Mouse (Mus musculus) forebrain, embryonic 10.5 days (tissue): ENCODE measurements around the gene Cpvl. TPM values are rescaled to one million over a fixed set of nuclear protein-coding genes. Genes with fewer than 3 reads are reported as not detected.

Experiments
- DNase-seq: peaks from one replicate; pipeline ENCODE4 v3.0.0-alpha.2; 2017; ENCODE audit warnings: low spot score; ENCODE audit errors: extremely low spot score
- H3K27ac ChIP-seq: fragments of 300-500 bp; sonication (generic); 2 replicates; pipeline ENCODE4 v1.5.1; 2016; ENCODE audit warnings: mild to moderate bottlenecking
- H3K27me3 ChIP-seq: fragments of 300-500 bp; sonication (generic); 2 replicates; pipeline ENCODE4 v1.6.1; 2016; ENCODE audit warnings: mild to moderate bottlenecking; ENCODE audit not compliant: poor library complexity, severe bottlenecking
- H3K36me3 ChIP-seq: fragments of 300-500 bp; sonication (generic); replicated peaks from 2 replicates; pipeline ENCODE4 v1.6.1; 2016; ENCODE audit warnings: mild to moderate bottlenecking, moderate library complexity
- H3K4me1 ChIP-seq: fragments of 300-500 bp; sonication (generic); 2 replicates; pipeline ENCODE4 v1.6.1; 2016
- H3K4me3 ChIP-seq: fragments of 300-500 bp; sonication (generic); 2 replicates; pipeline ENCODE4 v1.5.1; 2016; ENCODE audit warnings: mild to moderate bottlenecking, moderate library complexity
- H3K9me3 ChIP-seq: fragments of 300-500 bp; sonication (generic); 2 replicates; pipeline ENCODE4 v1.6.1; 2016; ENCODE audit warnings: mild to moderate bottlenecking, moderate library complexity
- WGBS: fragments of 180-500 bp; shearing (Covaris S2); methylation state at CpG from one replicate; pipeline ENCODE4 v1.1.7; 2016; 5-methylcytosine and 5-hydroxymethylcytosine counted together
- polyA plus RNA-seq: library from polyadenylated mRNA; unstranded; fragments of >200 nt; fragmentation: Nextera tagmentation; extraction: Ambion mirVana; gene quantifications from 2 replicates; pipeline ENCODE4 v1.2.1, GENCODE M21; 2016

Gene Cpvl
- polyA plus RNA-seq, 1 experiment from 2014 or later = not detected

DNA sequence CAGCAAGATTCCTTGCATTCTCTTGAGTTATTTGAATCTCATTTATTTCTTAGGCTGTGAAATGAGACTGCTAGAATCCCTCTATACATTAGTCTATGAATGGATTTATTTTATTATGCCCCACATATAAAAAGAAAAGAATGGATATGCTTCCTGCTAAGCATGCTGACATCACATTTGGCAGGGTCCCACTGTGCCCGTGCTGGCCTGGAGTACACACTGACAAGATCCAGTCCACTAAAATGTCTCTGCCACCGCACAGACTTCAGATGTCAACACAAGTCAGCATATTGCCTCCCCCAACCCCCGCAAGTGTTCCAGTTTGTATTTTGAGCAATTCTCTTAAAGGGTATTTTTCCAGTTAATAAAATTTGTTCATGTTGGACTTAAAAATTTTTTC lies 13.9 kb upstream of the Cpvl start:
- H3K9me3 ChIP-seq = peaks cover 8% of the 10 kb centered on the region; the same call in 1 of the 2 replicates
- H3K27me3 ChIP-seq = no peaks in the 10 kb centered on the region
- 88% methylated on average over 3 of the region's 3 CpGs for WGBS
- H3K4me3 ChIP-seq = no peak overlapping the region
- DNase-seq = no peak
- no peak overlapping the region for H3K27ac ChIP-seq
- H3K4me1 ChIP-seq = peaks cover 9% of the 10 kb centered on the region
- no peaks in the 10 kb centered on the region for H3K36me3 ChIP-seq

DNA sequence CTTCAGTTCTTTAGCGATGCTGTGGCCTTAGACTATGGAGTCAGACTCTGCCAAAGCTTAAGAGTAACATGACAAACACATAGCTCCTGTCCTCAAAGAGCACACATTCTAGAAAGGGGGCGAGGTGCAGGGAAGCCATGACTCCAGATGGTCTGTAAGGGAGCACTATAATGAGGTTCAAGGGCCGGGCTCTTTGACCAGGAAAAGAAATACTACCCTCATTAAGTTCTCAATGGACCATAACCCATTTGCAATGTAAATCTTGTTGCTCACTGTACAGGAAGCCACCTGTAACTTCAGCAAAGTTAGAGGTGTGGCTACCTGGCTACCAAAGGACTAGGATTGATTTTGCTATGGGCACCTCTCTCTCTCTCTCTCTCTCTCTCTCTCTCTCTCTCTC lies 8.8 kb upstream of the Cpvl start:
- no peak for DNase-seq
- Histone ChIP-seq H3K27me3 (no peaks in the 10 kb centered on the region), H3K9me3 (no peaks in the 10 kb centered on the region), H3K4me1 (peaks cover 10% of the 10 kb centered on the region), H3K4me3 (no peak overlapping the region), H3K27ac (no peak overlapping the region), H3K36me3 (no peaks in the 10 kb centered on the region)
- WGBS = 90% methylated on average over 3 of the region's 3 CpGs

- 81% methylated on average over 14 of the region's 14 CpGs for WGBS
- H3K36me3 ChIP-seq = no peaks in the 10 kb centered on the region
- peaks cover 18% of the 10 kb centered on the region for H3K4me1 ChIP-seq
- no peaks in the 10 kb centered on the region for H3K9me3 ChIP-seq
- H3K27me3 ChIP-seq = no peaks in the 10 kb centered on the region
- H3K4me3 ChIP-seq = no peak overlapping the region
- H3K27ac ChIP-seq = no peak overlapping the region
- DNase-seq = no peak
Observed at GRCm38 (mm10) chr6:53986273-53986985, 8.0 kb upstream of the Cpvl start.

DNA sequence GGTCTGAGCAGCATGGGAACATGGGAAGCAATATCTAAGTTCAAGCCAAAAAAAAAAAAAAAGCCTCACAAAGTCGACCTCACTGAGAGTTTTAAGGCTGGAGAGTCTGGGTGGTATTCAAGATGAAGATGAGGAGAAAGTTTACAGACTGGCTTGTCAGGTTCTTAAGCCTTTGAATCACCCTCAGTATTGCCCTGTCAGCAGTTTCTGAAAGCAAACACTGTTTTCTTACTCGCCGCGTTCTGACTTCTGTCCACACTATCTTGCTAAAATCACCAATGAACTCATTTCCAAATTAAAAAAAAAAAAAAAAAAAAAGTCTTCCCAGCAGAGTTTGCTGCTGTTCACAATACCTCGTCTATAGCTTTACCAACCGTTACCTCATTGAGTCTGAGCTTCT lies 5.3 kb upstream of the Cpvl start:
- WGBS = 88% methylated on average over 6 of the region's 6 CpGs
- DNase-seq = no peak
- Histone ChIP-seq H3K27ac (no peak overlapping the region), H3K27me3 (no peaks in the 10 kb centered on the region), H3K36me3 (no peaks in the 10 kb centered on the region), H3K4me3 (no peak overlapping the region), H3K4me1 (peaks cover 19% of the 10 kb centered on the region), H3K9me3 (no peaks in the 10 kb centered on the region)

- Histone ChIP-seq H3K27me3 (no peaks in the 10 kb centered on the region), H3K27ac (peak overlapping the region; percentile 48; the same call in 1 of the 2 replicates), H3K36me3 (no peaks in the 10 kb centered on the region), H3K4me1 (peaks cover 19% of the 10 kb centered on the region), H3K9me3 (no peaks in the 10 kb centered on the region), H3K4me3 (no peak overlapping the region)
- no peak for DNase-seq
- WGBS = 74% methylated on average over 4 of the region's 4 CpGs
Observed at GRCm38 (mm10) chr6:53982612-53983011, 4.1 kb upstream of the Cpvl start.

DNA sequence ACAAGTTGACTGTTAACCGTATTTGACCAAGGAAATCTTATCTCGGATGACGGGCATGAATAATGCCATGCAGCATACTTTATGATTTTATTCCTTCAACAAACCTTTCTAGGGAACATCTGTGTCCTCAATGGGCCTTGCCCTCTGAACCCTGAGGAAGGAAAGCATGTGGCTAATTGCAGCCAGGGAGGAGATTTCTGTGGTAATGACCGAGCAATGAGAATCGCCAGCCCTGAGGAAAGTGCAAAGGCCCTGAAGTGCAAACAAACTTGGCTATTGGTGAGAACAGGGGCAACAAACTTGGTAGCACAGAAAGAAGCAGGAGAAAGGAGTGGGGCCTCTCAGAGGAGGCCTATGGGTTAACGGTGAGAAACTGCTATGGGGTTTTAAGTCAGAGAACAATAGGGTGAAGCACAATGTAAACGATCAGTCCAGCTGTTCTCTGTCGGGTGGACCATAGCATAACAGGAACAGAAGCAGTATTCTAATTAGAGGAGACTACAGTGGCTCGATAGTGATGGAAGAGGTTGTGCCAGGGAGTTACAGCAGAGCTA lies 3.7 kb upstream of the Cpvl start:
- H3K27me3 ChIP-seq = no peaks in the 10 kb centered on the region
- H3K36me3 ChIP-seq = no peaks in the 10 kb centered on the region
- H3K27ac ChIP-seq = peak overlapping the region; percentile 48; the same call in 1 of the 2 replicates
- H3K9me3 ChIP-seq = no peaks in the 10 kb centered on the region
- no peak overlapping the region for H3K4me3 ChIP-seq
- DNase-seq = no peak
- 64% methylated on average over 9 of the region's 9 CpGs for WGBS
- H3K4me1 ChIP-seq = peaks cover 19% of the 10 kb centered on the region

GRCm38 (mm10) chr6:53980817-53981480 lies 2.5 kb upstream of the Cpvl start:
- Histone ChIP-seq H3K36me3 (no peaks in the 10 kb centered on the region), H3K9me3 (no peaks in the 10 kb centered on the region), H3K4me1 (peaks cover 19% of the 10 kb centered on the region), H3K4me3 (no peak overlapping the region), H3K27me3 (no peaks in the 10 kb centered on the region), H3K27ac (no peak overlapping the region)
- 90% methylated on average over 15 of the region's 15 CpGs for WGBS
- no peak for DNase-seq

DNA sequence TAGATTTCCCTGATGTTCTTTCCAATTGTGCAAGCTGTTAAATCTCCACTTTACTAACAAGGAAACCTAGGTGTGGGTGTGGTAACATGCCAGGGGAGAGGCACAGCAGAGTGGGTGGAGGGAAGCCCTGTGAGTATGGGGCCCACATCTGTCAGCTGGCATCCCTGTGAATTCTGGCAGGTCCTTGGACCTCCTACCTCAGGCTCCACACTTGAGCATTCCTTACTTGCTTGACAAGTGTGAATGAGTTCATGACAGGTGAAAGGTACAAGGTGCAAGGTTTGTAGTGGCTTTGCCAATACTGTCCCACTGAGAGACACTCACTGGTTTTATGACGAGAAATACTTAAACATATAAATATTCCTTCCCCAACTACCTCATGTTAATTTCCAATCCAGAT lies 4.4 kb downstream of the Cpvl start:
- DNase-seq = no peak
- no peak overlapping the region for H3K4me3 ChIP-seq
- H3K36me3 ChIP-seq = no peaks in the 10 kb centered on the region
- 96% methylated on average over 1 of the region's 1 CpGs for WGBS
- H3K27me3 ChIP-seq = no peaks in the 10 kb centered on the region
- H3K27ac ChIP-seq = no peak overlapping the region
- H3K4me1 ChIP-seq = peaks cover 18% of the 10 kb centered on the region
- H3K9me3 ChIP-seq = no peaks in the 10 kb centered on the region

- Histone ChIP-seq H3K4me3 (no peak overlapping the region), H3K4me1 (peaks cover 22% of the 10 kb centered on the region), H3K9me3 (no peaks in the 10 kb centered on the region), H3K27ac (no peak overlapping the region), H3K36me3 (no peaks in the 10 kb centered on the region), H3K27me3 (no peaks in the 10 kb centered on the region)
- no peak for DNase-seq
- WGBS = 46% methylated on average over 5 of the region's 5 CpGs
Observed at GRCm38 (mm10) chr6:53973468-53973867, 5.0 kb downstream of the Cpvl start.

GRCm38 (mm10) chr6:53972238-53972743 lies 6.2 kb downstream of the Cpvl start:
- H3K4me1 ChIP-seq = peaks cover 22% of the 10 kb centered on the region
- no peak for DNase-seq
- 92% methylated on average over 12 of the region's 12 CpGs for WGBS
- no peak overlapping the region for H3K4me3 ChIP-seq
- no peaks in the 10 kb centered on the region for H3K36me3 ChIP-seq
- no peaks in the 10 kb centered on the region for H3K9me3 ChIP-seq
- H3K27ac ChIP-seq = no peak overlapping the region
- no peaks in the 10 kb centered on the region; the same call in 1 of the 2 replicates for H3K27me3 ChIP-seq

- WGBS = 86% methylated on average over 3 of the region's 3 CpGs
Observed at GRCm38 (mm10) chr6:53971729-53972128, 6.7 kb downstream of the Cpvl start.

DNA sequence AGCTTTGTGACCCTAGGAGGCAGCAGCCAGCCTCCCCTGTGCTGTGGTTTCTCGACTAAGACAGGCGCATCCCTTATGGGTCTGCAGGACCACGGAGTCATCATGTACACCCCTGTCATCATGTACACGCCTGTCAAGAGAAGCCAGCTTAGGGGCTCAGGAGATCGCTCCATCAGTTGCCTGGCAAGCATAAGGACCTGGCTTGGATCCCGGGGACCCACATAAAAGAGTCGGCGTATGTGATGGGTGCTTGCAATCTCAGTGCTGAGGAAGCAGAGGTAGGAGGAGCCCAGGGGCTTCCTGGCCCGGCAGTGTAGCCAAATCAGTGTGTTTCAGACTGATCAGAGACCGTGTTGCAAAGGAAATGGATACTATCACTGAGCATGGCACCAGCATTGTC lies 9.4 kb downstream of the Cpvl start:
- peak overlapping the region; percentile 48; the same call in 1 of the 2 replicates for H3K27ac ChIP-seq
- no peaks in the 10 kb centered on the region; the same call in 1 of the 2 replicates for H3K27me3 ChIP-seq
- 81% methylated on average over 10 of the region's 10 CpGs for WGBS
- H3K4me3 ChIP-seq = no peak overlapping the region
- H3K4me1 ChIP-seq = peaks cover 43% of the 10 kb centered on the region
- no peak for DNase-seq
- no peaks in the 10 kb centered on the region for H3K9me3 ChIP-seq
- H3K36me3 ChIP-seq = no peaks in the 10 kb centered on the region

More at GRCm38 (mm10) chr6:53971729-53972128, 6.7 kb downstream of the Cpvl start:
- Histone ChIP-seq H3K9me3 (no peaks in the 10 kb centered on the region), H3K36me3 (no peaks in the 10 kb centered on the region), H3K27me3 (no peaks in the 10 kb centered on the region; the same call in 1 of the 2 replicates), H3K27ac (no peak overlapping the region), H3K4me1 (peaks cover 22% of the 10 kb centered on the region), H3K4me3 (no peak overlapping the region)
- no peak for DNase-seq

DNA sequence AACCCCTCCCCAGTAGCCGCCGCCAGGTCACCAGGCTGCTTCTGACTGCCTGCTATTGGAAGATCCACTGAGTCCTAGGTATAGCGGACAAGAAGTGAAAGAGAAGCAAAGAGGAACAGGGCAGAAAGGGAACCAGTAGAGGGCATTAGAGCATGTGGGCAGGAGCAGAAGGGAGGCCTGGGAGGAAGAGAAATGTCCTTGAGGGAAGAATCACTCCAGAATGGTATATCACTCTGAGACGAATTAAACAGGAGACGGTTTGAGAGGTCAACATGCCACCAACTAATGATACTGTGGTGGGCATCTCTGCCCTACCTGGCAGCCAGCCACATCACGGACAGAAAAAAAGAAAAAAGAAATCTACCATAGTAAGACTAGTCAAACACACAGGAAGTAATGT lies 9.9 kb downstream of the Cpvl start:
- no peaks in the 10 kb centered on the region for H3K36me3 ChIP-seq
- 91% methylated on average over 6 of the region's 6 CpGs for WGBS
- no peak for DNase-seq
- H3K4me3 ChIP-seq = no peak overlapping the region
- no peaks in the 10 kb centered on the region for H3K9me3 ChIP-seq
- H3K27ac ChIP-seq = peak overlapping the region; percentile 40; the same call in 1 of the 2 replicates
- H3K27me3 ChIP-seq = no peaks in the 10 kb centered on the region; the same call in 1 of the 2 replicates
- peaks cover 43% of the 10 kb centered on the region for H3K4me1 ChIP-seq
